Mouse (Mus musculus): ENCODE data around the gene Lsm6. TPM values are rescaled to one million over a fixed set of nuclear protein-coding genes. Genes with fewer than 3 reads are reported as not detected.

The Lsm6 gene
- polyA plus RNA-seq, 1 experiment = 120 TPM

DNA sequence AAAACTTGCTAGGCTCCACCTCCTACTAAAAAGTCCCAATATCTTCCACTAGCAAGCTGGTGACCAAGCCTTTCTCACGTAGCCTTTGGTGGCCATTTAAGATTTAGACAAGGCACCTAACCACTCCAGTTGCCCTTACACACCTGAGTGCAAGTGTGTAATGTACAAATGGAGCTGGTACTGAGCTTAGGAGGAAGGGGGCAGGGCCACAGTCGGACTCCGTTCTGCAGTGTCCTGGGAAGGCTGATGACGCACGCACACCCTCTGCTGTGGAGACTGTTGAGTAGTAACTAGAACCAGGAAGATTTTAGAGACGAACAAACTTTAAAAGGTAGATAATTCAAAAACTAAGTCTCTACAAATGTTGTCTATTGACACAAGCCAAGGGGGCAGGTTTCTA, 19.7 kb downstream of the Lsm6 start:
- Histone ChIP-seq H3K4me3 (replicated peaks; ENCODE audit: insufficient read depth, low read depth, low read length) (no peak overlapping the region), H3K27me3 (ENCODE audit: control insufficient read depth, insufficient read depth, low read length) (no peaks in the 10 kb centered on the region), H3K27ac (ENCODE audit: insufficient read depth, low read length) (no peak overlapping the region), H3K4me1 (ENCODE audit: control insufficient read depth, insufficient read depth, low read length) (no peaks in the 10 kb centered on the region)
- DNase-seq = no peak
- 96% methylated on average over 6 of the region's 6 CpGs for WGBS
- no peak for TF ChIP-seq POLR2A (IDR thresholded peaks at IDR 0.05; ENCODE audit: borderline replicate concordance, insufficient read depth, low read length)
- TF ChIP-seq CTCF (IDR thresholded peaks at IDR 0.05; ENCODE audit: borderline replicate concordance, insufficient read depth, low read depth, low read length) = no peak

GRCm38 (mm10) chr8:78798671-78799070, 22.3 kb downstream of the Lsm6 start:
- Histone ChIP-seq H3K27ac (ENCODE audit: insufficient read depth, low read length) (no peak overlapping the region), H3K27me3 (ENCODE audit: control insufficient read depth, insufficient read depth, low read length) (no peaks in the 10 kb centered on the region), H3K4me1 (ENCODE audit: control insufficient read depth, insufficient read depth, low read length) (no peaks in the 10 kb centered on the region), H3K4me3 (replicated peaks; ENCODE audit: insufficient read depth, low read depth, low read length) (no peak overlapping the region)
- no peak for DNase-seq
- no peak for TF ChIP-seq CTCF (IDR thresholded peaks at IDR 0.05; ENCODE audit: borderline replicate concordance, insufficient read depth, low read depth, low read length)
- TF ChIP-seq POLR2A (IDR thresholded peaks at IDR 0.05; ENCODE audit: borderline replicate concordance, insufficient read depth, low read length) = no peak
- WGBS = 90% methylated on average over 3 of the region's 3 CpGs

- TF ChIP-seq CTCF (IDR thresholded peaks at IDR 0.05; ENCODE audit: borderline replicate concordance, insufficient read depth, low read depth, low read length) = no peak
- TF ChIP-seq POLR2A (IDR thresholded peaks at IDR 0.05; ENCODE audit: borderline replicate concordance, insufficient read depth, low read length) = no peak
- WGBS = 87% methylated on average over 7 of the region's 7 CpGs
- H3K4me1 ChIP-seq (ENCODE audit: control insufficient read depth, insufficient read depth, low read length) = no peaks in the 10 kb centered on the region
- H3K27me3 ChIP-seq (ENCODE audit: control insufficient read depth, insufficient read depth, low read length) = no peaks in the 10 kb centered on the region
- H3K4me3 ChIP-seq (replicated peaks; ENCODE audit: insufficient read depth, low read depth, low read length) = no peak overlapping the region
- no peak for DNase-seq
- H3K27ac ChIP-seq (ENCODE audit: insufficient read depth, low read length) = no peak overlapping the region
Measured at GRCm38 (mm10) chr8:78797985-78798384, 23.0 kb downstream of the Lsm6 start.

- WGBS = 17% methylated on average over 4 of the region's 4 CpGs
- H3K4me1 ChIP-seq (ENCODE audit: control insufficient read depth, insufficient read depth, low read length) = no peaks in the 10 kb centered on the region
- TF ChIP-seq POLR2A (IDR thresholded peaks at IDR 0.05; ENCODE audit: borderline replicate concordance, insufficient read depth, low read length) (no peak), CTCF (IDR thresholded peaks at IDR 0.05; ENCODE audit: borderline replicate concordance, insufficient read depth, low read depth, low read length) (no peak)
- no peak overlapping the region for H3K4me3 ChIP-seq (replicated peaks; ENCODE audit: insufficient read depth, low read depth, low read length)
- no peak overlapping the region for H3K27ac ChIP-seq (ENCODE audit: insufficient read depth, low read length)
- no peaks in the 10 kb centered on the region for H3K27me3 ChIP-seq (ENCODE audit: control insufficient read depth, insufficient read depth, low read length)
- DNase-seq = no peak
Measured at GRCm38 (mm10) chr8:78793231-78793630, 27.7 kb downstream of the Lsm6 start.

DNA sequence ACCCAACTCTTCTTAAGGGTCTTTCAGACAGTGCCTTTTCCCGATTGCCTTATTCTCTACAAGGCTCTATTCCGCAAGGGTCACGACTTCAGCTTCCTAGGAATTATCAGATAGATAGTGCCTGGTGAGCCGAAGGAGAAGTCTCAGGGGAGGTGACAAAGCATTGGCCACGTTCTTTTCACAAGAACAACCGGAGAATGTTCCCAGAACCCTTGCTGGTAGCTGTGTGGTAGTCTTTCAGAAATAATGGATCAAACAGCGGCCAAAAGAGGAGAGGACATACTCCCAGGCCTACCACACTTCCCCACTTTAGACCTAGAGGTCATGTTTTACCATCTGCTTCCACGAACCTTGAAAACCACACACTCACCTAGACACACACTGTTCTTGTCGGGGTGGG, 44.1 kb downstream of the Lsm6 start:
- no peak for TF ChIP-seq CTCF (IDR thresholded peaks at IDR 0.05; ENCODE audit: borderline replicate concordance, insufficient read depth, low read depth, low read length)
- no peak for TF ChIP-seq POLR2A (IDR thresholded peaks at IDR 0.05; ENCODE audit: borderline replicate concordance, insufficient read depth, low read length)

DNA sequence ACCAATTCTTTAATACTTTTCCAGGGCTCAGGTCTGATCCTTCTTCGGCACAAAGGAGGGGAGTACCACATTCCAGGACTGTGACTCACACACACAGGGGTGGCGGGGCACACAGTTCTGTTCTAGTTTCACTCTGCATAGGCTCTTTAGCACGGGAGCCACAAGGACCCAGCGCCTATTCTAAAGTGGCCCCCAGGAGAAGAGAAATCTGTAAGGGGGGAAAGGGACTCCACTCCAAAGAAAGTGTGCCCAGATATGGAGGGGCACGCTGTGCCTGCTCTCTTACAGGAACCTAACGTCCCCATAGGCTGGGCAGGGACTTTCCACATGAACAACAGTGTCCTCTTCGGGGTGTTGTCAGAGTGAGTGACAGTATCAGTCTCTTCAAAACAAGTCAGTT, 49.7 kb downstream of the Lsm6 start:
- no peaks in the 10 kb centered on the region for H3K27me3 ChIP-seq (ENCODE audit: control insufficient read depth, insufficient read depth, low read length)
- H3K4me1 ChIP-seq (ENCODE audit: control insufficient read depth, insufficient read depth, low read length) = no peaks in the 10 kb centered on the region
- 73% methylated on average over 7 of the region's 7 CpGs for WGBS
- no peak overlapping the region for H3K27ac ChIP-seq (ENCODE audit: insufficient read depth, low read length)
- no peak overlapping the region for H3K4me3 ChIP-seq (replicated peaks; ENCODE audit: insufficient read depth, low read depth, low read length)
- no peak for DNase-seq
- TF ChIP-seq CTCF (IDR thresholded peaks at IDR 0.05; ENCODE audit: borderline replicate concordance, insufficient read depth, low read depth, low read length) (no peak), POLR2A (IDR thresholded peaks at IDR 0.05; ENCODE audit: borderline replicate concordance, insufficient read depth, low read length) (no peak)

More for the DNA sequence above, 44.1 kb downstream of the Lsm6 start:
- no peak overlapping the region for H3K4me3 ChIP-seq (replicated peaks; ENCODE audit: insufficient read depth, low read depth, low read length)
- H3K27ac ChIP-seq (ENCODE audit: insufficient read depth, low read length) = no peak overlapping the region
- WGBS = 88% methylated on average over 9 of the region's 9 CpGs
- no peaks in the 10 kb centered on the region for H3K4me1 ChIP-seq (ENCODE audit: control insufficient read depth, insufficient read depth, low read length)
- no peaks in the 10 kb centered on the region for H3K27me3 ChIP-seq (ENCODE audit: control insufficient read depth, insufficient read depth, low read length)
- DNase-seq = no peak

DNA sequence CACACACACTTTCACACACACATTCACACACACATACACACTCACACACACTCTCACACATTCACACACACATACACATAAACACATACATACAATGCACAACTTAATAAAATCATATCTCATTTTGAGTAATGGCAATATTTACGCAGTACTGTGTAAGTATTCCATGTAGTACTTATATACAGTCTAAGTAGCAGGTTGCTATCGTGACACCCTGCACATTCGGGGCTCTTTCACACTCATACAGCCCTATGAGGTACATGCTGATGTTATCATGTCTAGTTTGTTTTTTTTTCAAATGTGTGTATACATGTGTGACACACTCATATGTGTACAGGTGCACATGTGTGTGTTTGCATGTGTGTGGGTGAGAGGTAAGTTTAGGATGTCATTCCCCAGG, 50.4 kb downstream of the Lsm6 start:
- no peak for DNase-seq
- Histone ChIP-seq H3K4me1 (ENCODE audit: control insufficient read depth, insufficient read depth, low read length) (no peaks in the 10 kb centered on the region), H3K4me3 (replicated peaks; ENCODE audit: insufficient read depth, low read depth, low read length) (no peak overlapping the region), H3K27me3 (ENCODE audit: control insufficient read depth, insufficient read depth, low read length) (no peaks in the 10 kb centered on the region), H3K27ac (ENCODE audit: insufficient read depth, low read length) (no peak overlapping the region)
- TF ChIP-seq CTCF (IDR thresholded peaks at IDR 0.05; ENCODE audit: borderline replicate concordance, insufficient read depth, low read depth, low read length) (no peak), POLR2A (IDR thresholded peaks at IDR 0.05; ENCODE audit: borderline replicate concordance, insufficient read depth, low read length) (no peak)
- 94% methylated on average over 3 of the region's 3 CpGs for WGBS

- no peaks in the 10 kb centered on the region for H3K4me1 ChIP-seq (ENCODE audit: control insufficient read depth, insufficient read depth, low read length)
- 97% methylated on average over 1 of the region's 1 CpGs for WGBS
- TF ChIP-seq CTCF (IDR thresholded peaks at IDR 0.05; ENCODE audit: borderline replicate concordance, insufficient read depth, low read depth, low read length) (no peak), POLR2A (IDR thresholded peaks at IDR 0.05; ENCODE audit: borderline replicate concordance, insufficient read depth, low read length) (no peak)
Measured at GRCm38 (mm10) chr8:78765556-78765955, 55.4 kb downstream of the Lsm6 start.

More at GRCm38 (mm10) chr8:78765556-78765955, 55.4 kb downstream of the Lsm6 start:
- H3K27me3 ChIP-seq (ENCODE audit: control insufficient read depth, insufficient read depth, low read length) = no peaks in the 10 kb centered on the region
- no peak overlapping the region for H3K4me3 ChIP-seq (replicated peaks; ENCODE audit: insufficient read depth, low read depth, low read length)
- no peak for DNase-seq
- H3K27ac ChIP-seq (ENCODE audit: insufficient read depth, low read length) = no peak overlapping the region
